Mouse (Mus musculus): Measurements from ENCODE around the gene Ppip5k1.
"Not testable (repeated sequence)": the region's sequence is repeated elsewhere in the genome, so short reads cannot be mapped to it uniquely, and the experiment has no call there.

DNA sequence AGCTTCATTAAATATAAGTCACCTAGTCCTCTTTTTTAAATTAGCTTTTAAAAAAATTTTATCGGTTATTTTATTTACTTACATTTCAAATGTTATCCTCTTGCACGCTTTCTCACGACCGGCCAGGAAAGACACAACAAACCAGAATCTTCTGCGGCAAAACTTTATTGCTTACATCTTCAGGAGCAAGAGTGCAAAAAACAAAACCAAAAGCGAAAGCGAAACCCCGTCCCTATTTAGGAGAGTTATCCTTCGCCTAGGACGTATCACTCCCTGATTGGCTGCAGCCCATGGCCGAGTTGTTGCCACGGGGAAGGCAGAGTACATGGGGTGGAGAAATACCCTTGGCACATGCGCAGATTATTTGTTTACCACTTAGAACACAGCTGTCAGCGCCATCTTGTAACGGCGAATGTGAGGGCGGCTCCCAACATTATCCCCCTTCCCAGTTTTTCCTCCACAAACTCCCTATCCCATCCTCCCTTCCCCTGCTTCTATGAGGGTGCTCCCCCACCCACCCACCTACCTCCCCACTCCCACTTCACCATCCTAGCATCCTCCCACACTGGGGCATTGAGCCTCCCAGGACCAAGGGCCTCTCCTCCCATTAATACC lies 31.9 kb upstream of the Ppip5k1 start, which contains the start of gene Strc:
- TF ChIP-seq POLR2A (IDR thresholded peaks at IDR 0.05; ENCODE audit: borderline replicate concordance, extremely low read depth, low read depth, low read length); CTCF (IDR thresholded peaks at IDR 0.05; ENCODE audit: insufficient read depth, low read length): not testable (repeated sequence)
